Comparison of ENCODE assay signal across 18 mouse cellular contexts in the genomic region with DNA sequence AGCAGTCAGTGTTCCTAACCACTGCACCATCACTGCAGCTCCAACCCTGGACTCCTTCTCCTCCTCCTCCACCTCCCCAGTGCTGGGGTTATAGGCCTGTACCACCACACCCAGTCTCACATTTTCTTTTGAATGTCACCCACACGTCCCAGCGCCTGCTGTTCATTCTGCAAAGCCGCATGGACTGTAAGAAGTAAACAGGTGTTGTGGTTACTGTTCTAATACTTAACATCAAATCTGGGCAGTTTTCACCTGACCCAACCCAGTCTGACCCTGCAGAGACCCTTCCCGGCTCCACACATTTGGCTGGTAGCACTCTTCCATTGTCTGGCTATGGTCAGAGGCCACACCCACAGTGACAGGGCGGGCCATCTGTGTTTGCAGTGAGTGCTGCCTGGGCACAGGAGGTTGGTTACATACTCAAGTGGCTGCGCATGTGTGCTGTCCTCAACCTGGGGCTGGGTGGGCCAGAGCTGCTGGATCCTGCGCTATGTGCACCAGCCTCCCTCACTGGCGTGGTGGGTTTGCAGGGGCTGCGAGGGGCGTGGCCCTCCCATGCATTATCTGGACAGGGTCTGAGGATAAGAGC. TPM values are rescaled to one million over a fixed set of nuclear protein-coding genes. Genes with fewer than 3 reads are reported as not detected.
DNase-seq lines count a peak whose midpoint lies in the region; ATAC-seq and TF ChIP-seq lines count a peak whose summit lies in the region.
"Had no signal": no experiment of that assay in that cellular context is flagged by ENCODE, and none has a peak within 500 bp of the region (broad histone marks: within the 10 kb centered on the region; RNA-seq: fewer than 3 reads in every experiment).

No protein-coding gene starts in this region.

- H3K9ac ChIP-seq in heart, embryonic 12.5 days = no peak overlapping the region
- no peak overlapping the region for H3K9ac ChIP-seq in liver, embryonic 13.5 days
- no peak overlapping the region for H3K9ac ChIP-seq in liver, postnatal 0 days (replicated peaks)

- no peaks in the 10 kb centered on the region for H3K27me3 ChIP-seq in heart, embryonic 12.5 days (replicated peaks)
- H3K27me3 ChIP-seq in liver, embryonic 13.5 days = no peaks in the 10 kb centered on the region
- H3K27me3 ChIP-seq in liver, postnatal 0 days (ENCODE audit: insufficient read depth, low read length) = no peaks in the 10 kb centered on the region

- H3K9me3 ChIP-seq in heart, embryonic 12.5 days (replicated peaks) = no peaks in the 10 kb centered on the region
- no peaks in the 10 kb centered on the region for H3K9me3 ChIP-seq in liver, embryonic 13.5 days (replicated peaks)
- no peaks in the 10 kb centered on the region for H3K9me3 ChIP-seq in liver, postnatal 0 days (ENCODE audit: low read length)

- TF ChIP-seq EP300 in liver, postnatal 0 days (IDR thresholded peaks at IDR 0.05; ENCODE audit: low read depth) = no peak

- no peak for DNase-seq in heart, postnatal 4 days
- no peak for DNase-seq in liver, embryonic 13.5 days
- DNase-seq in liver, postnatal 0 days = no peak
- DNase-seq in ES-CJ7 (ENCODE audit: low read depth, low spot score) (peak; percentile 63), R1 (ENCODE audit: low read depth, low spot score) (peak; percentile 49)
- no peak for DNase-seq in left cerebral cortex, postnatal 14 days (ENCODE audit: low spot score in 2 of 2)
- DNase-seq: adrenal gland, postnatal 14 days; cerebellum, adult 11 months; cerebellum, postnatal 14 days; heart, postnatal 36 days; kidney, adult 8-10 months; kidney, postnatal 14 days; left cerebral cortex, postnatal 4 days; liver; right cerebral cortex, postnatal 25 days; thymus, postnatal 14 days had no signal

- 0 out of 2 replicates have a peak, but pooled peaks cover 5% of the 10 kb centered on the region for H3K36me3 ChIP-seq in heart, embryonic 12.5 days
- H3K36me3 ChIP-seq in liver, embryonic 13.5 days = no peaks in the 10 kb centered on the region; the same call in 1 of the 2 replicates
- H3K36me3 ChIP-seq in liver, postnatal 0 days (replicated peaks; ENCODE audit: insufficient read depth, low read length) = no peaks in the 10 kb centered on the region

- H3K4me2 ChIP-seq in heart, embryonic 12.5 days = no peak overlapping the region
- H3K4me2 ChIP-seq in liver, embryonic 13.5 days = no peak overlapping the region
- no peak overlapping the region for H3K4me2 ChIP-seq in liver, postnatal 0 days (ENCODE audit: low read depth, low read length)

- H3K4me3 ChIP-seq in heart, embryonic 12.5 days = no peak overlapping the region
- no peak overlapping the region for H3K4me3 ChIP-seq in liver, embryonic 13.5 days (replicated peaks)
- H3K4me3 ChIP-seq in liver, postnatal 0 days (ENCODE audit: low read depth, low read length) = no peak overlapping the region

- intact Hi-C loops in left cerebral cortex, postnatal 14 days (cut with DNase I) = no loop called here

- no peak for TF ChIP-seq CTCF in liver, postnatal 0 days (IDR thresholded peaks at IDR 0.05; ENCODE audit: low read depth)

- ATAC-seq in heart, embryonic 12.5 days (ENCODE audit: insufficient number of reproducible peaks, low FRiP score) = no peak
- 0 out of 2 replicates have a peak, but pooled peaks have one; percentile 14 for ATAC-seq in liver, embryonic 13.5 days (ENCODE audit: low read depth)
- ATAC-seq in liver, postnatal 0 days = no peak
- ATAC-seq: activated CD4-positive, CD25-positive, alpha-beta regulatory T cell, adult 4 months had no signal

- peaks cover 64% of the 10 kb centered on the region for H3K4me1 ChIP-seq in heart, embryonic 12.5 days (replicated peaks)
- peaks cover 17% of the 10 kb centered on the region for H3K4me1 ChIP-seq in liver, embryonic 13.5 days (replicated peaks)
- no peaks in the 10 kb centered on the region for H3K4me1 ChIP-seq in liver, postnatal 0 days (ENCODE audit: insufficient read depth)

- 0 out of 2 replicates have a peak overlapping the region, but pooled peaks have one; percentile 15 for H3K27ac ChIP-seq in heart, embryonic 12.5 days (ENCODE audit: poor library complexity, severe bottlenecking)
- H3K27ac ChIP-seq in liver, embryonic 13.5 days = no peak overlapping the region
- no peak overlapping the region for H3K27ac ChIP-seq in liver, postnatal 0 days (ENCODE audit: low read depth)

- 67% methylated on average over 10 of the region's 10 CpGs for WGBS in heart, embryonic 12.5 days
- WGBS in liver, embryonic 13.5 days (ENCODE audit: insufficient replicate concordance) = 76% methylated on average over 10 of the region's 10 CpGs
- 79% methylated on average over 10 of the region's 10 CpGs for WGBS in liver, postnatal 0 days (ENCODE audit: insufficient replicate concordance)

RNA-seq across cellular contexts. Expression of gene Mok, which starts 38.8 kb away (rescaled TPM):
- 2.9 and 4.0 TPM in 2 replicates for polyA plus RNA-seq in heart, embryonic 12.5 days (2016; fragmentation: Nextera tagmentation; extraction: Ambion mirVana)
- total RNA-seq in heart, postnatal 4 days (2021) = 1 to 10 TPM; 1.3 to 1.6 TPM
- 0.33 and 0.46 TPM in 2 replicates for polyA plus RNA-seq in liver, embryonic 13.5 days (2015; fragmentation: Nextera tagmentation; extraction: Ambion mirVana)
- polyA plus RNA-seq in liver, postnatal 0 days (2015; fragmentation: Nextera tagmentation; extraction: Ambion mirVana) = 0.13 and 0.29 TPM in 2 replicates
- 10 to 100 TPM; 10.7 to 12.8 TPM for total RNA-seq in left cerebral cortex, postnatal 14 days (2021)

RNA-seq across cellular contexts. Expression of gene Zfp839, which starts 48.1 kb away (rescaled TPM):
- polyA plus RNA-seq in heart, embryonic 12.5 days (2016; fragmentation: Nextera tagmentation; extraction: Ambion mirVana) = 3.9 and 5.4 TPM in 2 replicates
- 1 to 10 TPM; 6.7 to 6.9 TPM for total RNA-seq in heart, postnatal 4 days (2021)
- 1.6 TPM in 2 replicates for polyA plus RNA-seq in liver, embryonic 13.5 days (2015; fragmentation: Nextera tagmentation; extraction: Ambion mirVana)
- polyA plus RNA-seq in liver, postnatal 0 days (2015; fragmentation: Nextera tagmentation; extraction: Ambion mirVana) = 1.1 and 1.8 TPM in 2 replicates
- 1 to 10 TPM; 9.1 to 9.6 TPM for total RNA-seq in left cerebral cortex, postnatal 14 days (2021)

Comparison
In these comparisons a context has a peak if more than half of its experiments do, and no peak if none do; other contexts are left out.
1. DNase-seq: peak in ES-CJ7 (single experiment) and R1 (single experiment); none in heart, postnatal 4 days (single experiment), liver, embryonic 13.5 days (single experiment), liver, postnatal 0 days (single experiment) and left cerebral cortex, postnatal 14 days (0 of 2).